9 mouse cellular contexts compared by ENCODE assay signal in genomic region chr5:137738516-137738915, GRCm38 (mm10). TPM values are rescaled to one million over a fixed set of nuclear protein-coding genes. Genes with fewer than 3 reads are reported as not detected.
DNase-seq lines count a peak whose midpoint lies in the region; ATAC-seq and TF ChIP-seq lines count a peak whose summit lies in the region.
"Had no signal": no experiment of that assay in that cellular context is flagged by ENCODE, and none has a peak within 500 bp of the region (broad histone marks: within the 10 kb centered on the region; RNA-seq: fewer than 3 reads in every experiment).

No protein-coding gene starts in this region.

- H3K27ac ChIP-seq in intestine, postnatal 0 days (ENCODE audit: low read depth, low read length): no peak overlapping the region

- H3K4me2 ChIP-seq in intestine, postnatal 0 days (replicated peaks; ENCODE audit: low read depth): no peak overlapping the region

- no peaks in the 10 kb centered on the region for H3K9me3 ChIP-seq in megakaryocyte, embryonic 14.5 days
- H3K9me3 ChIP-seq in intestine, postnatal 0 days (ENCODE audit: control insufficient read depth): no peaks in the 10 kb centered on the region

- H3K4me1 ChIP-seq in megakaryocyte, embryonic 14.5 days: peaks cover 69% of the 10 kb centered on the region
- no peaks in the 10 kb centered on the region for H3K4me1 ChIP-seq in intestine, postnatal 0 days (replicated peaks; ENCODE audit: control insufficient read depth, insufficient read depth, low read length)

- WGBS in intestine, postnatal 0 days: 53% methylated on average over 5 of the region's 5 CpGs

- DNase-seq in adrenal gland, postnatal 14 days: peak; percentile 25
- no peak for DNase-seq in adrenal gland, adult 8-10 months
- peak; percentile 64 for DNase-seq in thymus, postnatal 14 days
- DNase-seq in gastrocnemius, postnatal 25 days: no peak
- no peak for DNase-seq in testis, postnatal 10 days (ENCODE audit: low spot score)
- DNase-seq: lung, postnatal 4 days had no signal

- TF ChIP-seq CTCF in intestine, postnatal 0 days (IDR thresholded peaks at IDR 0.05; ENCODE audit: low read depth): peak; percentile 71

- H3K36me3 ChIP-seq in megakaryocyte, embryonic 14.5 days (replicated peaks; ENCODE audit: low read length): peaks cover 24% of the 10 kb centered on the region
- H3K36me3 ChIP-seq in intestine, postnatal 0 days (ENCODE audit: control insufficient read depth, insufficient read depth): peaks cover 15% of the 10 kb centered on the region; the same call in 1 of the 2 replicates

- H3K4me3 ChIP-seq in megakaryocyte, embryonic 14.5 days (replicated peaks): peak overlapping the region; percentile 64
- no peak overlapping the region for H3K4me3 ChIP-seq in intestine, postnatal 0 days (ENCODE audit: low read depth, low read length)

- ATAC-seq in megakaryocyte, adult 5-6 weeks (ENCODE audit: poor library complexity, severe bottlenecking): no peak
- ATAC-seq in intestine, postnatal 0 days: no peak

- peaks cover 16% of the 10 kb centered on the region for H3K27me3 ChIP-seq in megakaryocyte, embryonic 14.5 days (replicated peaks)
- H3K27me3 ChIP-seq in intestine, postnatal 0 days (replicated peaks; ENCODE audit: control insufficient read depth, insufficient read depth, low read length): no peaks in the 10 kb centered on the region

- no peak overlapping the region for H3K9ac ChIP-seq in intestine, postnatal 0 days (ENCODE audit: low read depth, low read length)

RNA-seq across cellular contexts. Expression of gene Nyap1, which starts 2.9 kb away (rescaled TPM):
- 3.6 and 5.9 TPM in 2 replicates for total RNA-seq in adrenal gland, postnatal 14 days (2021)
- total RNA-seq in adrenal gland, adult 8-10 months (2022): 10 to 100 TPM in 1 of 4 experiments, 1 to 10 TPM in 3; 4.4 to 10.2 (median 7.1) TPM
- polyA plus RNA-seq in megakaryocyte, embryonic 14.5 days (2012; ENCODE audit: insufficient read depth, low replicate concordance): 5.9 and 8.4 TPM in 2 replicates
- 0.21 and 0.27 TPM in 2 replicates for total RNA-seq in megakaryocyte, adult 5-6 weeks (2015)
- total RNA-seq in megakaryocyte, adult 5-6 weeks (2017): 0.84 and 1.1 TPM in 2 replicates
- polyA plus RNA-seq in intestine, postnatal 0 days (2015; fragmentation: Nextera tagmentation; extraction: Ambion mirVana): 1.6 and 2.0 TPM in 2 replicates
- total RNA-seq in gastrocnemius, postnatal 25 days (2021): under 1 TPM; 0.10 to 0.35 TPM

RNA-seq across cellular contexts. Expression of gene Tsc22d4, which starts 7.0 kb away (rescaled TPM):
- total RNA-seq in adrenal gland, postnatal 14 days (2021): 74.9 and 87.3 TPM in 2 replicates
- total RNA-seq in adrenal gland, adult 8-10 months (2022): 100 to 1,000 TPM in 2 of 4 experiments, 10 to 100 TPM in 2; 73.9 to 110 (median 94.0) TPM
- 582 and 1,005 TPM in 2 replicates for polyA plus RNA-seq in megakaryocyte, embryonic 14.5 days (2012; ENCODE audit: insufficient read depth, low replicate concordance)
- 55.9 and 74.7 TPM in 2 replicates for total RNA-seq in megakaryocyte, adult 5-6 weeks (2015)
- 112 and 113 TPM in 2 replicates for total RNA-seq in megakaryocyte, adult 5-6 weeks (2017)
- 111 and 119 TPM in 2 replicates for polyA plus RNA-seq in intestine, postnatal 0 days (2015; fragmentation: Nextera tagmentation; extraction: Ambion mirVana)
- 10 to 100 TPM; 57.8 to 59.1 TPM for total RNA-seq in gastrocnemius, postnatal 25 days (2021)

RNA-seq across cellular contexts. Expression of gene Ppp1r35, which starts 40.1 kb away (rescaled TPM):
- total RNA-seq in adrenal gland, postnatal 14 days (2021): 20.4 and 21.9 TPM in 2 replicates
- 10 to 100 TPM; 21.2 to 35.5 (median 27.0) TPM for total RNA-seq in adrenal gland, adult 8-10 months (2022)
- polyA plus RNA-seq in megakaryocyte, embryonic 14.5 days (2012; ENCODE audit: insufficient read depth, low replicate concordance): 104 and 105 TPM in 2 replicates
- total RNA-seq in megakaryocyte, adult 5-6 weeks (2015): 48.6 and 55.3 TPM in 2 replicates
- 34.1 and 40.1 TPM in 2 replicates for total RNA-seq in megakaryocyte, adult 5-6 weeks (2017)
- 29.0 and 30.8 TPM in 2 replicates for polyA plus RNA-seq in intestine, postnatal 0 days (2015; fragmentation: Nextera tagmentation; extraction: Ambion mirVana)
- 1 to 10 TPM; 7.1 to 8.9 TPM for total RNA-seq in gastrocnemius, postnatal 25 days (2021)

RNA-seq across cellular contexts. Expression of gene Mepce, which starts 48.9 kb away (rescaled TPM):
- total RNA-seq in adrenal gland, postnatal 14 days (2021): 41.5 and 46.7 TPM in 2 replicates
- 10 to 100 TPM; 53.8 to 66.8 (median 56.1) TPM for total RNA-seq in adrenal gland, adult 8-10 months (2022)
- polyA plus RNA-seq in megakaryocyte, embryonic 14.5 days (2012; ENCODE audit: insufficient read depth, low replicate concordance): 88.7 and 584 TPM in 2 replicates
- 20.9 and 24.0 TPM in 2 replicates for total RNA-seq in megakaryocyte, adult 5-6 weeks (2015)
- 16.2 and 22.8 TPM in 2 replicates for total RNA-seq in megakaryocyte, adult 5-6 weeks (2017)
- 10.3 and 10.8 TPM in 2 replicates for polyA plus RNA-seq in intestine, postnatal 0 days (2015; fragmentation: Nextera tagmentation; extraction: Ambion mirVana)
- 10 to 100 TPM; 14.7 to 20.1 TPM for total RNA-seq in gastrocnemius, postnatal 25 days (2021)

RNA-seq across cellular contexts. Expression of gene Zcwpw1, which starts 49.1 kb away (rescaled TPM):
- 5.6 and 5.7 TPM in 2 replicates for total RNA-seq in adrenal gland, postnatal 14 days (2021)
- 1 to 10 TPM; 1.4 to 4.4 (median 2.8) TPM for total RNA-seq in adrenal gland, adult 8-10 months (2022)
- 0.70 TPM in 1 of 2 replicates, not detected in the other for polyA plus RNA-seq in megakaryocyte, embryonic 14.5 days (2012; ENCODE audit: insufficient read depth, low replicate concordance)
- 6.4 and 10.0 TPM in 2 replicates for total RNA-seq in megakaryocyte, adult 5-6 weeks (2015)
- total RNA-seq in megakaryocyte, adult 5-6 weeks (2017): 16.1 and 18.1 TPM in 2 replicates
- polyA plus RNA-seq in intestine, postnatal 0 days (2015; fragmentation: Nextera tagmentation; extraction: Ambion mirVana): 3.3 and 3.5 TPM in 2 replicates
- total RNA-seq in gastrocnemius, postnatal 25 days (2021): under 1 TPM in 1 of 2 experiments, not detected in 1; 0.35 TPM

Comparison
In these comparisons a context has a peak if more than half of its experiments do, and no peak if none do; other contexts are left out.
1. DNase-seq: peak in adrenal gland, postnatal 14 days (single experiment) and thymus, postnatal 14 days (single experiment); none in adrenal gland, adult 8-10 months (single experiment), gastrocnemius, postnatal 25 days (single experiment) and testis, postnatal 10 days (single experiment).